Mouse (Mus musculus): ENCODE data around the gene 1700029J07Rik. TPM values are rescaled to one million over a fixed set of nuclear protein-coding genes. Genes with fewer than 3 reads are reported as not detected.

Gene 1700029J07Rik
- polyA plus RNA-seq (2015; fragmentation: Nextera tagmentation; extraction: Ambion mirVana) = 1.2 and 2.1 TPM in 2 replicates

DNA sequence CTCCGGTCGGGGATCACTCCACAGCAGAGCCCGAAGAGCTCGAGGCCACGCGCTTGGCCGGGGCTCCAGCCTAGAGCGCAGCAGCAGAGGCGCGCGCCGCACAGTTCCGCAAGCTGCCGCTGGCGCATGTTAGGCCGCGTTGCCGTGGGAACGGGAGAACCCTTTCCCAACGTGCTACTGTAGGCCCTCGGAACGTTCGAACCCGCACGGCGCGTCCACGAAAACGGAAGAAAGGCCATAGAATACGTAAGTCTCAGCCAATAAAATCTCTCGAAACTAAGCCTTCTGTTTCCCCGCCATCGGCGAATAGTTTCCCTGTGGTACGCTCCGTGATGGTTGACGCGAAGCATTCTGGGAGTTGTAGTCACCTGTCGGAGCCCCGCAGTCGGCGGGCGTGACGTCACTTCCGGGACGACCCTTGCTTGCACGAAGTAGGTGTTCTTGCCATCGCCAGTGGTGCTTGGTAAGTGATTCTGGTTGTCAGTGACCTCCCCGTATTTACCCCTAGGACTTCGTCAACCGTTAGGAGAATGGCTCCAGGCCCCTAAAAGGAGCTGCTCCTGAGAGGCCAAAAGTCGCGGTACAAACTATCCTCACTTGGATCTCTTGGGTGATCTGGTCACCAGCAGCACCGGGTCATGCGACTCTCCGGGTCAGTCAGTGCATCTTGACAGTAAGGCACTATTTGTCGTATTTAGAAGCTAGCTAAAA lies at the start of gene 1700029J07Rik, which contains the start of gene Ufsp2:
Gene 1700029J07Rik, minus strand, starts transcription at position 127 of the 711 bp plus-strand sequence.
Gene Ufsp2, plus strand, starts transcription at position 403 of the 711 bp plus-strand sequence.

DNA sequence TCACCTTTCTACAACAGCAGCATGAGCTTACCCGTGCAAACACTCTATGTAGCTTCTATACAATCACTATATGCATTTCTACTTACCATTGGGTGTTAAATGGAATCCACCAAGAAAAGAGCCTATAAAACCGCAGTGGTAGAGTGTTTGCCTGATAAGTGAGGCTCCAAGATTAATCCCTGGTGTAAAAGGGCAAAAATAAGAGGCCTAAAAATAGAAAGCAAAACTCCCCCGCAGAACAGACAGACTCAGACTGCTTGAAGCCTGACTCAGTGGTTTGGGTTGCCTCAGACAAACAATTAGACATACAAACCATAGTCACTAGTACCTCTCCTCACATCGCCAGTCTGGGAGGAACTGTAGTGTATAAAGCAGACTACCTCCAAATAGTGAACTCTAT lies 30.5 kb upstream of the 1700029J07Rik start, which contains the start of gene Ankrd37:
Gene Ankrd37, minus strand, starts transcription at position 112 of the 400 bp plus-strand sequence.

DNA sequence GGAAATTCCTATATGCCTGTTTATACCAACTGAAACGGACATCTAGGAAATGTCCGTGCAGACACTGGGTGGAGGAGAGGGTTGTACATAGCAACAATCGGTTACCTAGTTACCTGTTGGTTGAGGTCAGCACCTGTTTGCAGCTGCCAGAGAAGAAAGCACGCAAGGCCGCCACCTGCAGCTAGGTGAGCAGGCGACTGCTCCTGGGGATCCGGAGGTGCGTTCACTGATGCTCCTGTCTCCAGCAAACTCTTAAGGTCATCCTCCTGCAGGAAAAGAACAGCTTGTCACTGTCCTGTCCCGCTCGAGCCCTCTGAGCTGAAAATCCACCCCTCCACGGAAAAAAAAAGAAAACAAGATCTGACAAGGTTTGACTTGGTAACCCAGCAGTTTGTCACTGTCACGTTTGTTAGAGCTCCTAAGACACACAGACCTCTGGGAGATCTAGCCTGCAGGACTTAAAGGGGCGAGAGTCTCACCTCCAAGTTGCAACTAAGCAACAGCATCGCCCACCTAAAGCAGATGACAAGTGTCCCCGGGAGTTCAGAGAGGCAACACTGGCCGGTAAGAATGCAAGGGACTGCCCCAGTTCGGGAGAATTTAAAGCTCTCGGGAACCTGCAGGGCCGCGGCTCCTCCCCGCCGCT lies 24.2 kb upstream of the 1700029J07Rik start, which contains the start of gene Lrp2bp:
Gene Lrp2bp, plus strand, starts transcription at position 166 of the 646 bp plus-strand sequence.

DNA sequence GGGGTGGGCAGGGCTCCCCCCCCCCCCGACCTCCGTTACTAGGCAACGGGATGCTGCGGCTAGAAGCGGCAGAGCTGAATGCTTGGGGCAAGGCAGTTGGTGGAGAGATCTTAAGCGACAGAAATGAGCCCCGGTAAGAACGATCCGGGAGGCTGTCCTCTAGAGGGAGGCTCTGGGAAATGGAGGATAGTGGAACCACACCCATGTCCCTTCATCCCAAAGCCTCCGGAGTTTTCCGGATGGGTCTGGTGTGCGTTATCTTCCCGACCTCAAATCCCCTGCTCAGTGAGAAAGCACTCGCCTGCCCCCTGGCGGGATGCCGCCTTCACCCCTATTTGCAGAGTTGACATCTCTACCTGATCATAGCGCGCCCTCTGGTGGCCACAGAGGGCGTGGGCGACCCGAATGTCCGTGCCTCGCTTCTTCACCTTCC lies 40.5 kb downstream of the 1700029J07Rik start, which contains the start of gene Ccdc110:
Gene Ccdc110, plus strand, starts transcription at position 38 of the 433 bp plus-strand sequence.

Other genes starting within 250 kb of the 1700029J07Rik start
- gene Pdlim3, start 89.8 kb downstream of the 1700029J07Rik start, polyA plus RNA-seq (2015; fragmentation: Nextera tagmentation; extraction: Ambion mirVana) = 691 and 863 TPM in 2 replicates
- gene Ccdc110, start 40.6 kb downstream of the 1700029J07Rik start, polyA plus RNA-seq (2015; fragmentation: Nextera tagmentation; extraction: Ambion mirVana) = not detected in 2 replicates
- 55.8 and 56.1 TPM in 2 replicates for gene Ufsp2, start 276 bp upstream of the 1700029J07Rik start, polyA plus RNA-seq (2015; fragmentation: Nextera tagmentation; extraction: Ambion mirVana)
- gene Lrp2bp, start 24.1 kb upstream of the 1700029J07Rik start, polyA plus RNA-seq (2015; fragmentation: Nextera tagmentation; extraction: Ambion mirVana) = 0.69 and 0.80 TPM in 2 replicates
- gene Ankrd37, start 30.5 kb upstream of the 1700029J07Rik start, polyA plus RNA-seq (2015; fragmentation: Nextera tagmentation; extraction: Ambion mirVana) = 4.7 and 7.4 TPM in 2 replicates
- gene Cfap97, start 176.5 kb upstream of the 1700029J07Rik start, polyA plus RNA-seq (2015; fragmentation: Nextera tagmentation; extraction: Ambion mirVana) = 17.2 and 19.2 TPM in 2 replicates
- 3.4 TPM in 2 replicates for gene Snx25, start 176.9 kb upstream of the 1700029J07Rik start, polyA plus RNA-seq (2015; fragmentation: Nextera tagmentation; extraction: Ambion mirVana)
- 2,767 and 3,278 TPM in 2 replicates for gene Slc25a4, start 236.0 kb upstream of the 1700029J07Rik start, polyA plus RNA-seq (2015; fragmentation: Nextera tagmentation; extraction: Ambion mirVana)

All from skeletal muscle tissue, postnatal 0 days (tissue).